Mouse (Mus musculus) spleen, adult 2 months (tissue): ENCODE data around the gene Myoz1. TPM values are rescaled to one million over a fixed set of nuclear protein-coding genes. Genes with fewer than 3 reads are reported as not detected.
"Not testable (repeated sequence)": the region's sequence is repeated elsewhere in the genome, so short reads cannot be mapped to it uniquely, and the experiment has no call there.

Experiments
- DNase-seq, 2 experiments: peaks; one replicate each; pipeline versions ENCODE4 v3.0.0 to v3.0.0-alpha.2; 2012 to 2021; ENCODE audit warnings: low spot score in 2 of 2, low read depth in 1 of 2
- H3K27ac ChIP-seq: fragments of 200-500 bp; 2 replicates; pipeline ENCODE4 v1.5.1; 2012; ENCODE audit warnings: low read length, inconsistent platforms; ENCODE audit not compliant: insufficient read depth
- H3K27me3 ChIP-seq: fragments of 200-500 bp; 2 replicates; pipeline ENCODE4 v1.6.1; 2012; ENCODE audit warnings: mild to moderate bottlenecking, moderate library complexity, low read length, inconsistent platforms; ENCODE audit not compliant: control insufficient read depth, insufficient read depth
- H3K36me3 ChIP-seq: fragments of 200-500 bp; 2 replicates; pipeline ENCODE4 v1.6.1; 2012; ENCODE audit warnings: mild to moderate bottlenecking, low read length, inconsistent platforms; ENCODE audit not compliant: control insufficient read depth, insufficient read depth
- H3K4me1 ChIP-seq: fragments of 200-500 bp; 2 replicates; pipeline ENCODE4 v1.6.1; 2011; ENCODE audit warnings: inconsistent platforms; ENCODE audit not compliant: control insufficient read depth, insufficient read depth, insufficient read length
- H3K4me3 ChIP-seq: fragments of 200-500 bp; 2 replicates; pipeline ENCODE4 v1.5.1; 2011; ENCODE audit warnings: mild to moderate bottlenecking, inconsistent platforms; ENCODE audit not compliant: insufficient read depth, insufficient read length; ENCODE audit errors: extremely low read depth
- CTCF ChIP-seq: fragments of 200-500 bp; IDR thresholded peaks from 2 replicates; pipeline ENCODE4 v1.5.1; 2011; ENCODE audit warnings: mild to moderate bottlenecking, inconsistent platforms; ENCODE audit not compliant: insufficient read depth, insufficient read length, insufficient replicate concordance; ENCODE audit errors: extremely low read depth
- POLR2A ChIP-seq: fragments of 200-500 bp; IDR thresholded peaks from 2 replicates; pipeline ENCODE4 v1.6.1; 2011; ENCODE audit warnings: low read depth, low read length, inconsistent platforms
- WGBS: fragments of 180-500 bp; shearing (Covaris S2); methylation state at CpG from one replicate; pipeline ENCODE4 v1.1.7; 2018; 5-methylcytosine and 5-hydroxymethylcytosine counted together
- polyA plus RNA-seq: library from polyadenylated mRNA; depleted of rRNA; stranded (reverse); fragments of >200 nt; gene quantifications from 2 replicates; pipeline ENCODE4 v1.2.3, GENCODE M21; 2012

Gene Myoz1
- polyA plus RNA-seq, 1 experiment, result not detected

DNA sequence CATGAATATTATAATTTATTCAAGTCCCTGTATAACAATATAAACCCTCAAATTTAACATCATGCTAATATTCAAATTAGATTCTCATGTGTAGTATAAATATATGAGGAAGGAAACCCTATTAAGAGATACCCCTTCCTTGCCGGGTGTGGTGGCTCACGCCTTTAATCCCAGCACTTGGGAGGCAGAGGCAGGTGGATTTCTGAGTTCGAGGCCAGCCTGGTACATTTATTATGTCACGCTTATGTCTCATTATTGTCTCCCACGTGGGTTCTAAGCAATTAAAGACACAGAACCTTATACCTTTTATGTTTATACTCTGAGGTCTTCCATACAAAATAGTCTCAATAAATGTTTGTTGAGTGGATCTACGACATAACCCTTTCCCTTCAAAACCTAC lies 17.6 kb downstream of the Myoz1 start:
- H3K27ac ChIP-seq, result no peak overlapping the region
- TF ChIP-seq POLR2A (no peak), CTCF (no peak)
- DNase-seq, result no peak
- H3K4me1 ChIP-seq, result no peaks in the 10 kb centered on the region
- 81% methylated on average over 6 of the region's 6 CpGs for WGBS
- H3K27me3 ChIP-seq, result no peaks in the 10 kb centered on the region
- no peaks in the 10 kb centered on the region for H3K36me3 ChIP-seq
- H3K4me3 ChIP-seq, result no peak overlapping the region

DNA sequence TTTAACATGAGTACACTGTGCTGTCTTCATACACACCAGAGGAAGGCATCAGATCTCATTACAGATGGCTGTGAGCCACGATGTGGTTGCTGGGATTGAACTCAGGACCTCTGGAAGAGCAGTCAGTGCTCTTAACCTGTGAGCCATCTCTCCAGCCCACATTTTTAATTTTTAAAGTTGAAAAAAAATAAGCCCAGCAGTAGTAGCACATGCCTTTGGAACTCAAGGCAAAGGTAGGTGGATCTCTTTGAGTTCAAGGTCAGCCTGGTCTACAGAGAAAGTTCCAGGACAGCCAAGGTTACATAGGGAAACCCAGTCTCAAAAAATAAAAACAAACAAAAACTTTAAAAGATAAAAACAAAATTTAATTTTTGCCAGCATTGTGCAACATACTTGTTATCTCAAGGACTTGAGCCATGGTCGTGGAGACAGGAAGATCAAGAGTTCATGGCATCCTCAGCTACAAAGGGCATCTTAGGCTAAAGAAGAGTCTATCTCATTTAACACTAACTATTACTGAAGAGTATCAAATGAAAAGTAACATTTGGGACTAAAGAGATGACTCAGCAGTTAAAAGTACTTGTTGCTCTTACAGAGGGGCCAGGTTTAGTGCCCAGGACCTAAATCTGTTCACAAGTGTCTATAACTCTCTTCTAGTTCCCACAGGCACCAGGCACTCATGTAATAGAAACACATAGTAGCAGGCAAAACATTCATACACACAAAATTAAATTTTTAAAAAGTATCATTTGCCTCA lies 18.3 kb downstream of the Myoz1 start:
- WGBS, result 75% methylated on average over 2 of the region's 2 CpGs
- DNase-seq, result no peak
- no peak overlapping the region for H3K27ac ChIP-seq
- no peaks in the 10 kb centered on the region for H3K4me1 ChIP-seq
- H3K36me3 ChIP-seq, result no peaks in the 10 kb centered on the region
- H3K27me3 ChIP-seq, result no peaks in the 10 kb centered on the region
- H3K4me3 ChIP-seq, result no peak overlapping the region
- TF ChIP-seq POLR2A (no peak), CTCF (no peak)

DNA sequence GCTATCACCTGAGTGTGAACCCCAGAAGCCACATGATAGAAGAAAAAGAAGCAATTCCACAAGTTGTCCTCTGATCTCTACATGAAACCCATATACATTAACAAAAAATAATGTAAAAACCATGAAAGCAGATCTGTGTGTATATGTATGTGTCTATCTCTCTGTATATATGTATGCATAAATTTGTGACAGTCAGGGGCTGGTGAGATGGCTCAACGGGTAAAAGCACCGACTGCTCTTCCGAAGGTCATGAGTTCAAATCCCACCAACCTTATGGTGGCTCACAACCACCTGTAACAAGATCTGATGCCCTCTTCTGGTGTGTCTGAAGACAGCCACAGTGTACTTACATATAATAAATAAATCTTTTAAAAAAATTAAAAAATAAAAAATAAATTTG lies 19.4 kb downstream of the Myoz1 start:
- H3K27ac ChIP-seq, H3K27me3 ChIP-seq, H3K4me3 ChIP-seq, DNase-seq, H3K36me3 ChIP-seq, H3K4me1 ChIP-seq: not testable (repeated sequence)
- 96% methylated on average over 3 of the region's 3 CpGs for WGBS

DNA sequence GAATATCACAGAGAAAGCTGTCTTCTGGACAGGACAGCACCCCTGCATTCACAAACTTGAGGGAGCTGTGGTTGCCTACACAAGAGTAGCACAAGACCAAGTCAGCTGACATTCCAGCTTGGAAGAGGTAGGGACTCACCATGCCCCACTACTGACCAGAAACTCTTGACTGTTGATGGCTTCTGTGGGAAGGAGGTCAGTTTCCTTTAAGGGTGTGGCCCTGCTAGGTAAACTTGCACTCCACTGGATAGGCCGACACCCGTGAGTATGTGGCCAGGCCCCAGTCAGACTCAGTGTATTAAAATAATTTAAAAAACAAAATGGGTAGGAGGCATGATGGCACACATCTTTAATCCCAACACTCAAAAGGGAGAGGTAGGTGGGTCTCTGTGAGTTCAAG lies 20.8 kb downstream of the Myoz1 start:
- 81% methylated on average over 2 of the region's 2 CpGs for WGBS
- no peak for DNase-seq
- TF ChIP-seq CTCF (no peak), POLR2A (no peak)

DNA sequence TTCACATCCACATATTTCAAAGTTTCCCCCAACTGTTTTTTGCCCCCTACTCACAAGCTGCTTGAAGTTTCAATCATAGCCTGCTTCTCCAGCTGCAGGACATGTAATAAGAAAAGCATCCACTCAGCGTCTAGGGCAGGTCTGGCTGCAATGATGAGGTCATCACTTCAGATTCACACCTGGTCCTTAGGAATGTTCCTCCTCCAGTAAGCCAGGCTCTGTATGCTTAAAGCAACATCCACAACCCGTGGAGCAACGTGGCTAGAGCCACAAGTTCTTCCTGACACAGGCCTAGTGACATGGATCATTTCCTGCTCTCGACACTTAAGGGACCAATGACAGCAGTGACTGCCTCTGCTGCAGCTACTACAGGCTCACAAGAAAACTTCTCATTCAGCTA lies 25.1 kb downstream of the Myoz1 start:
- Histone ChIP-seq H3K36me3 (no peaks in the 10 kb centered on the region), H3K27ac (no peak overlapping the region), H3K4me1 (no peaks in the 10 kb centered on the region), H3K4me3 (no peak overlapping the region), H3K27me3 (no peaks in the 10 kb centered on the region)
- no peak for DNase-seq
- no peak for TF ChIP-seq CTCF
- 46% methylated on average over 4 of the region's 4 CpGs for WGBS

More for the DNA sequence above, 20.8 kb downstream of the Myoz1 start:
- no peak overlapping the region for H3K4me3 ChIP-seq
- no peaks in the 10 kb centered on the region for H3K36me3 ChIP-seq
- no peaks in the 10 kb centered on the region for H3K4me1 ChIP-seq
- no peaks in the 10 kb centered on the region for H3K27me3 ChIP-seq
- H3K27ac ChIP-seq, result no peak overlapping the region

DNA sequence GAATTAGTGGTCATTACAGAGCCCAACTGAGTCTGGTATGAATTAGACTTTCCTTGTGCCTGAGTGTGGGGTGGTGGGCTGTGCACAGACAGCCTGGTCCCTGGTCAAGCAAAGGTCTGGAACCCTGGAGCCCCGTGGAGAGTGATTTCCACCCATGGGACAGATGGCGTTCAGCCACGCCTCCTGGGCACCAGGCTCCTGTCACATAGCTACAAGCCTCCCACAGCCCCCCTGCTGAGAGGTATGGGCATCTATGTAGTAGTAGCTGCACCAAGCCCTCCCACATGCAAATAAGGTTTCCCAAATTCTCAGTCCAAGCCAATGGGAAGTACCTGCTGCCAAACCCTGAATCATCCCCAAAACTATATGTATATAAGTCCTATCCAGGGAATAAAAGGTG lies 29.4 kb downstream of the Myoz1 start:
- no peak for DNase-seq
- Histone ChIP-seq H3K36me3 (no peaks in the 10 kb centered on the region), H3K27ac (no peak overlapping the region), H3K4me1 (no peaks in the 10 kb centered on the region), H3K4me3 (no peak overlapping the region), H3K27me3 (no peaks in the 10 kb centered on the region)
- 90% methylated on average over 3 of the region's 3 CpGs for WGBS
- TF ChIP-seq POLR2A, result no peak
- no peak for TF ChIP-seq CTCF

DNA sequence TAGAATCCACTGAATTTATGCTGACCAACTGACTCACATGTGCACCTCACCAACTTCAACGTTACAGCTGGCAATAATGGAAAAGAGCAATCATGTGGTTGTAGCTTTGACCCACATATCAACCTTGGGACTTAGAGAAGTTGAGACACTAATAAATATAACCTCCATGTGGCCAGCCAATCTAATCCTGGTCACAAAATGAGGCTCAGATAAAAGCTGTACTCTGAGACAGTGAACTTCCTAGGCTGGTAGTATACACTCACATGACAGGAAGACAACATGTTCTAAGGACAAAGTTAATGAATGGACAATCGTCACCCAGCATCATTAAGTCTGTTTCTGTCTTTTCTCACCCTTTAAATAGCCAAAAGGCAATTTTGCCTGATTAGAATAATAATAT lies 29.9 kb downstream of the Myoz1 start:
- Histone ChIP-seq H3K36me3 (no peaks in the 10 kb centered on the region), H3K27me3 (no peaks in the 10 kb centered on the region), H3K27ac (no peak overlapping the region), H3K4me3 (no peak overlapping the region), H3K4me1 (no peaks in the 10 kb centered on the region)
- 79% methylated on average over 2 of the region's 2 CpGs for WGBS
- no peak for DNase-seq
- TF ChIP-seq CTCF (no peak), POLR2A (no peak)

DNA sequence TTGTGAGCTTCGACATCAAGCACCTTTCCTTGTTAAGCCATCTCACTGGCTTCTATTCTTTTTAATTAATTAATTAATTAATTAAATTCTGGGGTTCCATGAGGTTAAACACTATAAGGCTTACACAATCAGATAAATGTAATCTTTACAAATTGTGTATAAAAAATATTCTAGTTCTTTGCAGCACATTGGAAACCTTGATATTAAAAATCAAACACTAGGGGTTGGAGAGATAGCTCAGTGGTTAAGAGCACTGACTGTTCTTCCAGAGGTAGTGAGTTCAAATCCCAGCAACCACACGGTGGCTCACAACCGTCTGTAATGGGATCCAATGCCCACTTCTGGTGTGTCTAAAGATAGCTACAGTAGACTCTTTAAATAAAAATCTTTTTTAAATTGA lies 33.4 kb downstream of the Myoz1 start:
- Histone ChIP-seq H3K4me1 (peaks cover 4% of the 10 kb centered on the region; the same call in 1 of the 2 replicates), H3K27ac (no peak overlapping the region), H3K36me3 (no peaks in the 10 kb centered on the region), H3K27me3 (no peaks in the 10 kb centered on the region), H3K4me3 (no peak overlapping the region)
- no peak for TF ChIP-seq CTCF
- TF ChIP-seq POLR2A, result no peak
- WGBS, result 93% methylated on average over 3 of the region's 3 CpGs
- no peak for DNase-seq
